Mouse (Mus musculus) CH12.LX (cell line): ENCODE measurements at regions not wholly inside any gene's neighbourhood (a gene's known extent, or its start where the extent isn't known, plus 50 kb on each side); places are given as distances from the start of the nearest gene placed in this dataset.

Experiments
- CHD1 ChIP-seq: IDR thresholded peaks from 2 replicates; pipeline ENCODE4 v1.6.1; 2012; ENCODE audit warnings: low read depth, low read length, improper control_type of control experiment, inconsistent platforms
- CTCF ChIP-seq, 2 experiments: IDR thresholded peaks in 1 of 2; conservative IDR thresholded peaks in 1 of 2; 2 replicates each; pipeline ENCODE4 v1.5.1; 2011 to 2012; ENCODE audit warnings: low read depth in 2 of 2, low read length in 2 of 2, improper control_type of control experiment in 1 of 2, inconsistent platforms in 1 of 2, mild to moderate bottlenecking in 1 of 2, moderate library complexity in 1 of 2
- E2F4 ChIP-seq: IDR thresholded peaks from 2 replicates; pipeline ENCODE4 v1.6.1; 2011; ENCODE audit warnings: low read depth, low read length, improper control_type of control experiment; ENCODE audit not compliant: insufficient replicate concordance
- ELF1 ChIP-seq: IDR thresholded peaks from 2 replicates; pipeline ENCODE4 v1.6.1; 2014; ENCODE audit warnings: low read depth, mild to moderate bottlenecking, inconsistent platforms, low read length, improper control_type of control experiment
- HCFC1 ChIP-seq: IDR thresholded peaks from 2 replicates; pipeline ENCODE4 v1.6.1; 2012; ENCODE audit warnings: low read depth, mild to moderate bottlenecking, inconsistent platforms, low read length, improper control_type of control experiment
- MAFK ChIP-seq: IDR thresholded peaks from 2 replicates; pipeline ENCODE4 v1.6.1; 2011; ENCODE audit warnings: low read length, improper control_type of control experiment; ENCODE audit not compliant: insufficient replicate concordance
- MAX ChIP-seq: IDR thresholded peaks from 2 replicates; pipeline ENCODE4 v1.6.1; 2011; ENCODE audit warnings: low read length, improper control_type of control experiment
- MXI1 ChIP-seq: IDR thresholded peaks from 2 replicates; pipeline ENCODE4 v1.6.1; 2011; ENCODE audit warnings: mild to moderate bottlenecking, low read depth, low read length, improper control_type of control experiment
- NELFE ChIP-seq: IDR thresholded peaks from 2 replicates; pipeline ENCODE4 v1.6.1; 2011; ENCODE audit warnings: low read depth, low read length, improper control_type of control experiment
- POLR2A ChIP-seq: IDR thresholded peaks from 2 replicates; pipeline ENCODE4 v1.6.1; 2011; ENCODE audit warnings: low read depth, mild to moderate bottlenecking, improper control_type of control experiment, low read length
- POLR2AphosphoS2 ChIP-seq: IDR thresholded peaks from 2 replicates; pipeline ENCODE4 v1.6.1; 2011; ENCODE audit warnings: low read depth, low read length, improper control_type of control experiment
- USF1 ChIP-seq: IDR thresholded peaks from 2 replicates; pipeline ENCODE4 v1.6.1; 2014; ENCODE audit warnings: low read depth, mild to moderate bottlenecking, inconsistent platforms, low read length, improper control_type of control experiment
- ZC3H11A ChIP-seq: IDR thresholded peaks from 2 replicates; pipeline ENCODE4 v1.6.1; 2012; ENCODE audit warnings: low read depth, mild to moderate bottlenecking, inconsistent platforms, low read length, improper control_type of control experiment

DNA sequence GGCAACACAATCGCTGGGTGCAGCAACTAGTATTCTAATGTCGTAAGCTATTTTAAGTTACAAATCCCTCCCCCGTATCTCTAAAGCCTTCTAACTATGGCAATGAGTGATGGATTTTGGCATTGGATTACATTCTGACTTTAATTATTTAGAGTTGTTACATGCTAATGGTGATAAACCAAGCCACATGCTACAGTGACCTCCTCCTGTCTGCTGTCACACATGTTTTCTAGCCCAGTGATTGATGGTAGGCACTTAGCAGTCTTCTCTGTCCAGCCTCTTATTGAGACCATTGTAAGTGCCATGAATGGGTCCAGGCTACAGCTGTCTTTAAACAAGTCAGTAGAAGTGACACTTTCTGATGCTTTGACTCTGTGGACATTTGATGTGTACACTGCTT is 224.7 kb upstream of the Dpp6 start:
- TF ChIP-seq E2F4 (no peak), MAFK (no peak), POLR2A (no peak), CHD1 (no peak), POLR2AphosphoS2 (no peak), CTCF (conservative IDR thresholded peaks at IDR 0.05 in 1 of 2, IDR thresholded peaks at IDR 0.05 in 1 of 2; ENCODE audit: low read depth in 2 of 2, low read length in 2 of 2) (no peak), USF1 (no peak), ELF1 (no peak), MAX (no peak), NELFE (no peak), MXI1 (no peak), ZC3H11A (no peak), HCFC1 (no peak)
